Mouse (Mus musculus) erythroblast, embryonic 14.5 days (primary cell): Measurements from ENCODE around the gene Dus2. TPM values are rescaled to one million over a fixed set of nuclear protein-coding genes. Genes with fewer than 3 reads are reported as not detected.
A peak's percentile ranks its signal among the peaks of the same experiment; 100 is the strongest.

Experiments used
- H3K27me3 ChIP-seq: 2 replicates; pipeline ENCODE4 v1.6.1; 2012; ENCODE audit warnings: inconsistent platforms; ENCODE audit not compliant: control insufficient read depth
- H3K36me3 ChIP-seq: 2 replicates; pipeline ENCODE4 v1.6.1; 2012; ENCODE audit warnings: mild to moderate bottlenecking, inconsistent platforms; ENCODE audit not compliant: control insufficient read depth
- H3K4me1 ChIP-seq: 2 replicates; pipeline ENCODE4 v1.6.1; 2012; ENCODE audit warnings: inconsistent platforms; ENCODE audit not compliant: control insufficient read depth
- H3K4me3 ChIP-seq: replicated peaks from 2 replicates; pipeline ENCODE3; 2012; ENCODE audit warnings: moderate library complexity, mild to moderate bottlenecking, inconsistent platforms
- H3K9me3 ChIP-seq: 2 replicates; pipeline ENCODE4 v1.6.1; 2012; ENCODE audit warnings: low read length, inconsistent platforms, mixed read lengths; ENCODE audit not compliant: control insufficient read depth
- GATA1 ChIP-seq: IDR thresholded peaks from 2 replicates; pipeline ENCODE4 v1.6.1; 2012; ENCODE audit warnings: low read length, inconsistent platforms, mixed read lengths
- TAL1 ChIP-seq: IDR thresholded peaks from 3 replicates; pipeline ENCODE4 v1.6.1; 2012; ENCODE audit warnings: low read length, inconsistent platforms, mixed read lengths
- polyA plus RNA-seq: library from polyadenylated mRNA; stranded (reverse); fragments of >175 nt; gene quantifications from 2 replicates; pipeline ENCODE4 v1.2.3, GENCODE M21; 2012

Gene Dus2
- 0.25 and 0.47 TPM in 2 replicates for polyA plus RNA-seq

- H3K36me3 ChIP-seq, result no peaks in the 10 kb centered on the region
- peaks cover 15% of the 10 kb centered on the region for H3K27me3 ChIP-seq
- peaks cover 10% of the 10 kb centered on the region for H3K4me1 ChIP-seq
- H3K4me3 ChIP-seq, result no peak within 1 kb of the TSS
- no peaks in the 10 kb centered on the region for H3K9me3 ChIP-seq
- TF ChIP-seq GATA1 (no peak), TAL1 (no peak)
Measured at GRCm38 (mm10) chr8:105990856-105991387, at the start of gene Dus2. Gene Dus2 (plus strand): TSS chr8:105991337.

GRCm38 (mm10) chr8:105942026-105942425 is 49.1 kb upstream of the Dus2 start:
- Histone ChIP-seq H3K4me1 (peaks cover 40% of the 10 kb centered on the region), H3K27me3 (no peaks in the 10 kb centered on the region), H3K9me3 (no peaks in the 10 kb centered on the region), H3K4me3 (peak overlapping the region; percentile 54), H3K36me3 (peaks cover 70% of the 10 kb centered on the region)
- TF ChIP-seq TAL1, result no peak
- no peak for TF ChIP-seq GATA1

GRCm38 (mm10) chr8:105942542-105942941 is 48.6 kb upstream of the Dus2 start:
- no peak for TF ChIP-seq TAL1
- no peak for TF ChIP-seq GATA1
- H3K4me1 ChIP-seq, result peaks cover 35% of the 10 kb centered on the region
- peak overlapping the region; percentile 54 for H3K4me3 ChIP-seq
- peaks cover 75% of the 10 kb centered on the region for H3K36me3 ChIP-seq
- H3K27me3 ChIP-seq, result no peaks in the 10 kb centered on the region
- H3K9me3 ChIP-seq, result no peaks in the 10 kb centered on the region

DNA sequence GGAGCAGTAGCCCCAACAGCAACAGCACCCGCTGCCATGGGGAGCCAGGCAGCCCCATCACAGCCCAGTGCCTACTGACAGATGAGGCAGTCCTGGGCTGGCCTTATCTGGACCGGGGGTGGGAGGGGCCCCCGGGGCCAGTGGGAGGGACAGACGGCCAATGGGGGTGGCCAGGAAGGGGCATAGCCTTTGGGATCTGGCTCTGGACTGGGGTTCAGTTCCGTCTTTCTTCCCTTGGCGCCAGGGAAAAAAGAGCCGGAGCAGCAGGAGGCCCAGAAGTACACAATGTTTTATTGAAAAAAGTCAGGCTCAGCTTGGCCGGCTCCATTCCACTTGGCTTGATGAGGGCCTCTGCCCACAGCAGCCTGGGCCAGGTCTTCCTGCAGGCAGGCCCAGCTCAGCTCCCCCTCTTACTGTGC is 47.8 kb upstream of the Dus2 start, which contains the start of gene Lcat:
Lcat (minus strand) TSS at position 62 of the 419 bp plus-strand sequence.
- Histone ChIP-seq H3K27me3 (no peaks in the 10 kb centered on the region), H3K4me3 (peak within 1 kb of the TSS; percentile 54), H3K4me1 (peaks cover 27% of the 10 kb centered on the region), H3K9me3 (no peaks in the 10 kb centered on the region), H3K36me3 (peaks cover 83% of the 10 kb centered on the region)
- TF ChIP-seq GATA1 (no peak), TAL1 (no peak)

- Histone ChIP-seq H3K36me3 (peaks cover 97% of the 10 kb centered on the region), H3K9me3 (no peaks in the 10 kb centered on the region), H3K4me3 (no peak overlapping the region), H3K4me1 (no peaks in the 10 kb centered on the region; the same call in 1 of the 2 replicates), H3K27me3 (no peaks in the 10 kb centered on the region)
- no peak for TF ChIP-seq TAL1
- no peak for TF ChIP-seq GATA1
Measured at GRCm38 (mm10) chr8:105949350-105949749, 41.8 kb upstream of the Dus2 start.

DNA sequence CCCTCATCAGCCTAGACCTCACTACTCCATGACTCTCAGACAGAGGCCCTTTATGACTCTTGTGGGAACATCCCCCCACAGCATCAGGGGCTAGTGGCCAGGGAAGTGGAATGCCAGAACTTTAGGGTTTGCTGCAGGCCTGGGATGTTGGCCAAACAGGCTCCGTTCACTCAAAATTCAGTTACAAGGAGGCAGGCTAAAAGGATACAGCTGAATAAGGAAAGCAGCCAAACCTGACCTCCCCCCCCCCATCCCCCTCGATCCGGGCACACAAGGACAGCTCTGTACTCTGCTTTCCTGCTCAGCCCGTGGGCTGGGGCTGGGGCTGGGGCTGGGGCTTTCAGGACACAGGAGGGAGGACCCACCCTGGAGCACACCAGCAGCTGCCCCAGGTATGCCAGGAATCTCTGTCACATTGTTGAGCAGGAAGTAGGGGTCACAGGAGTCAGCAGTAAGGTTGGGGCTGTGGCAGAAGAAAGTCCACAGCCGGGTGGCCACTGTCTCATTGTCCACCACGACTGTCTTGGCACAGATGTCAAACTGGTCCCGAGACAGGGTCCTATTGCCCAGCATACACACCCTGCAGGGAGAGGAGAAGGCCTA is 40.0 kb upstream of the Dus2 start:
- Histone ChIP-seq H3K4me3 (no peak overlapping the region), H3K9me3 (no peaks in the 10 kb centered on the region), H3K36me3 (peaks cover 94% of the 10 kb centered on the region), H3K4me1 (no peaks in the 10 kb centered on the region; the same call in 1 of the 2 replicates), H3K27me3 (no peaks in the 10 kb centered on the region)
- TF ChIP-seq GATA1 (no peak), TAL1 (no peak)

GRCm38 (mm10) chr8:105956556-105956955 is 34.6 kb upstream of the Dus2 start:
- Histone ChIP-seq H3K4me1 (peaks cover 15% of the 10 kb centered on the region), H3K9me3 (no peaks in the 10 kb centered on the region), H3K36me3 (peaks cover 83% of the 10 kb centered on the region), H3K27me3 (no peaks in the 10 kb centered on the region), H3K4me3 (no peak overlapping the region)
- TF ChIP-seq TAL1, result no peak
- TF ChIP-seq GATA1, result no peak

DNA sequence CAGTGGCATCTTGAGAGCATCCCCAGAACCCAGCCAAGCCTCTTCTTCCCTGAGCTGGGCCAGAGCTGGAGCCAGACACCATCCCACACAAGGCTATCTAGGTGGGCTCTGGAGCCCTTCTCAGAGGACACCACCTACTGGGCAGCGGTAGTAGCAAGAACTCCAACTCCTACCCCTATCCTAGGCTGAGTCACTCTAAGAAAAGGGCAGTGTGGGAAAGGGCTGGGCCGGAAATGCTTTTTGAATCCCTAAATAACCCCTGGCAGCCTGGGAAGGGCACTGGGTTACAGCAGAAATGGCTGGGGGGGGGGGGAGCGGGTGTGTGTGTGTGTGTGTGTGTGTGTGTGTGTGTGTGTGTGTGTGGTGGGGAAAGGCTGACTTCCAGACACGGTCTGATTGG is 33.3 kb upstream of the Dus2 start:
- Histone ChIP-seq H3K4me1 (peaks cover 27% of the 10 kb centered on the region), H3K4me3 (no peak overlapping the region), H3K9me3 (no peaks in the 10 kb centered on the region), H3K27me3 (no peaks in the 10 kb centered on the region), H3K36me3 (peaks cover 72% of the 10 kb centered on the region)
- TF ChIP-seq TAL1 (no peak), GATA1 (no peak)

DNA sequence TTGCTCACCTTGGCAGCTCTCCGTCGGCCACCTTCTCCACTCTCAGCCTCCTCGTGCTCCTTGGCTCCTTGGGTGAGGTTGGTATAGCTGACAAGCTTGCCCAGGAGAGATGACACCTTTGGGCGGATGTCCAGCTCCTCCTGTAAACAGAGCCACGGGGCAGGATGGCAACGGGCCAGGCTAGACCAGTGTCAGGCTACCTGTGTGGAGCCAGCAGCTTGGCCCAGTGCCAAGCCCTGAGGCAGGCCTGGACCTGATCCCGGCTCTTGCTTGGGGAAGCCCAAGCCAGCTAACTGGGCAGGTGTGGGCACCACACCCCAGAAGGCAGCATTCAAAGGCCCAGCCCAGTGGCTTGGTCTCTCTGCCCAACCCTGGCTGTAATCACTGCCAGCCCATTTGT is 31.8 kb upstream of the Dus2 start:
- H3K36me3 ChIP-seq, result peaks cover 67% of the 10 kb centered on the region
- H3K4me1 ChIP-seq, result peaks cover 42% of the 10 kb centered on the region
- TF ChIP-seq GATA1, result no peak
- no peak for TF ChIP-seq TAL1
- H3K9me3 ChIP-seq, result no peaks in the 10 kb centered on the region
- no peak overlapping the region for H3K4me3 ChIP-seq
- H3K27me3 ChIP-seq, result no peaks in the 10 kb centered on the region

DNA sequence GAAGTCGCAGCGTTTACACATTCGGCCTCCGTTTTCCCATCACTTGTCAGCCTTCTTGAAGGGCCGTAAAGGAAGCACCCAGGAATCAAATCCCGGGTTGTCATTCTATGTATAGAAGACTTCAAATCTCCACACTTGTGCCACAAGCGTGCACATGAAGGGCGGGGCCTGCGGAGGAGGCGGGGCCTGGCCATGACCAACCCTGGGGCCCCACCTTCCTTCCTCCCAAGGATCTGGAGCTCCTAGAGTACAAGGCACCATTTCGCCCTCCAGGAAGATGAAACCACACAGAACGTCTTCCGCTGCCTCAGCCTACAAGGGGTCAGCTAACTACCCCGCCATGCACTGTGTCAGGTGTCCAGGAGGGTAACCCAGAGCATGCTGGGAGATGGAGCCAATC is 30.0 kb upstream of the Dus2 start:
- no peaks in the 10 kb centered on the region for H3K27me3 ChIP-seq
- H3K9me3 ChIP-seq, result no peaks in the 10 kb centered on the region
- TF ChIP-seq GATA1, result no peak
- TF ChIP-seq TAL1, result no peak
- H3K4me1 ChIP-seq, result peaks cover 59% of the 10 kb centered on the region
- peaks cover 56% of the 10 kb centered on the region for H3K36me3 ChIP-seq
- H3K4me3 ChIP-seq, result peak overlapping the region; percentile 42
